Mouse (Mus musculus) layer of hippocampus, adult 11-12 months (tissue): Measurements from ENCODE around the gene Six2.

Experiments used
- DNase-seq: peaks from one replicate; pipeline ENCODE4 v3.0.0; 2022; ENCODE audit warnings: low spot score

Six2 gene

GRCm38 (mm10) chr17:85661521-85661920 lies 26.6 kb downstream of the Six2 start:
- no peak for DNase-seq

GRCm38 (mm10) chr17:85660016-85660415 lies 28.1 kb downstream of the Six2 start:
- no peak for DNase-seq

GRCm38 (mm10) chr17:85645718-85646665 lies 42.1 kb downstream of the Six2 start:
- DNase-seq = peak; percentile 25

GRCm38 (mm10) chr17:85645312-85645711 lies 42.8 kb downstream of the Six2 start:
- DNase-seq = no peak

GRCm38 (mm10) chr17:85637876-85638275 lies 50.2 kb downstream of the Six2 start:
- DNase-seq = no peak
